Mouse (Mus musculus) C2C12 (cell line): ENCODE measurements around the gene Mpzl1. TPM values are rescaled to one million over a fixed set of nuclear protein-coding genes. Genes with fewer than 3 reads are reported as not detected.

Source experiments
- H3K27me3 ChIP-seq: one replicate; pipeline ENCODE4 v1.6.1; 2011; ENCODE audit not compliant: control insufficient read depth, insufficient read depth, insufficient read length
- H3K36me3 ChIP-seq: one replicate; pipeline ENCODE4 v1.6.1; 2011; ENCODE audit not compliant: control insufficient read depth, insufficient read depth
- H3K4me3 ChIP-seq: one replicate; pipeline ENCODE4 v1.5.1; 2011; ENCODE audit warnings: mild to moderate bottlenecking, control low read depth; ENCODE audit not compliant: poor library complexity, insufficient read depth, severe bottlenecking
- H3K79me2 ChIP-seq: one replicate; pipeline ENCODE4 v1.6.1; 2011; ENCODE audit not compliant: control insufficient read depth, insufficient read depth
- H3K79me3 ChIP-seq: one replicate; pipeline ENCODE4 v1.6.1; 2011; ENCODE audit warnings: low read depth, control low read depth
- H3ac ChIP-seq: one replicate; pipeline ENCODE3; 2011; ENCODE audit warnings: low read depth; ENCODE audit not compliant: control insufficient read depth, insufficient read length
- CEBPB ChIP-seq: IDR thresholded peaks from one replicate; pipeline ENCODE4 v1.6.1; 2011; ENCODE audit warnings: low read depth, mild to moderate bottlenecking, control low read depth, moderate library complexity
- CTCF ChIP-seq: IDR thresholded peaks from one replicate; pipeline ENCODE4 v1.5.1; 2011; ENCODE audit not compliant: control insufficient read depth, insufficient read depth, insufficient read length
- FOSL1 ChIP-seq: IDR thresholded peaks from one replicate; pipeline ENCODE4 v1.8.0; 2011; ENCODE audit warnings: mild to moderate bottlenecking, low read length; ENCODE audit not compliant: poor library complexity, insufficient read depth, severe bottlenecking
- MAX ChIP-seq: IDR thresholded peaks from one replicate; pipeline ENCODE4 v1.6.1; 2011; ENCODE audit warnings: mild to moderate bottlenecking, control low read depth
- MYOD1 ChIP-seq: IDR thresholded peaks from one replicate; pipeline ENCODE4 v1.6.1; 2011; ENCODE audit warnings: low read depth; ENCODE audit not compliant: control insufficient read depth, insufficient read length
- MYOG ChIP-seq: IDR thresholded peaks from one replicate; pipeline ENCODE4 v1.6.1; 2011; ENCODE audit not compliant: control insufficient read depth, insufficient read length; ENCODE audit errors: extremely low read depth
- USF1 ChIP-seq: IDR thresholded peaks from one replicate; pipeline ENCODE4 v1.6.1; 2011; ENCODE audit warnings: low read depth, mild to moderate bottlenecking, control low read depth, moderate library complexity
- polyA plus RNA-seq: library from polyadenylated mRNA; unstranded; fragments of >200 nt; fragmentation: generic; extraction: Trizol; gene quantifications from one replicate; pipeline ENCODE4 v1.2.1, GENCODE M21; 2012; ENCODE audit warnings: missing spikeins

Gene Mpzl1
- polyA plus RNA-seq, 1 experiment = 32.1 TPM

DNA sequence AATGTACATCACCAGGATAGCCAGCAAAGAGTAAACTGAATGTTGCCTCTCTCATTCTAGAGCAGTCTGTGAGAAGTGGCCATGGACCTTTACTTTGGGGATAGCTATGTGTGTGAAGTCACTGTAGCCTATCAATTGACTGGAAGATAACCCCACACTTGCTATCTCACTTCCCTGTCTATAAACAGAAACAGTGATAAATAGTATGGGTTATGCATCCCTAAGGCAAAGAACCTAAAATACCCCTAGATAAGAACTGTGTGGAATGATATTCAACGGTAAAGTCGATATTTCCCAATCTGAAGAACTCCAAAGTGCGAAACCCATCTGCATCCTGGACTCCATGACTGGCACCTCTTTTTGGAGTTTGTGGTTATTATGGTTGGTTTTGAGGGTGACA is 53.1 kb downstream of the Mpzl1 start:
- no peak overlapping the region for H3ac ChIP-seq
- no peaks in the 10 kb centered on the region for H3K27me3 ChIP-seq
- no peak for TF ChIP-seq CEBPB
- no peak for TF ChIP-seq MYOD1
- TF ChIP-seq CTCF = no peak
- no peak for TF ChIP-seq MYOG
- TF ChIP-seq MAX = no peak
- TF ChIP-seq FOSL1 = no peak
- TF ChIP-seq USF1 = no peak
- H3K79me3 ChIP-seq = no peaks in the 10 kb centered on the region
- no peaks in the 10 kb centered on the region for H3K36me3 ChIP-seq
- H3K79me2 ChIP-seq = no peaks in the 10 kb centered on the region
- H3K4me3 ChIP-seq = no peak overlapping the region

- H3K79me2 ChIP-seq = no peaks in the 10 kb centered on the region
- no peaks in the 10 kb centered on the region for H3K79me3 ChIP-seq
- no peak overlapping the region for H3K4me3 ChIP-seq
- TF ChIP-seq USF1 = no peak
- no peak for TF ChIP-seq CTCF
- TF ChIP-seq CEBPB = no peak
- no peak for TF ChIP-seq MYOD1
- TF ChIP-seq MAX = no peak
- no peak for TF ChIP-seq MYOG
- TF ChIP-seq FOSL1 = no peak
- H3ac ChIP-seq = no peak overlapping the region
- no peaks in the 10 kb centered on the region for H3K27me3 ChIP-seq
- no peaks in the 10 kb centered on the region for H3K36me3 ChIP-seq
Measured at GRCm38 (mm10) chr1:165579332-165579731, 55.0 kb downstream of the Mpzl1 start.

DNA sequence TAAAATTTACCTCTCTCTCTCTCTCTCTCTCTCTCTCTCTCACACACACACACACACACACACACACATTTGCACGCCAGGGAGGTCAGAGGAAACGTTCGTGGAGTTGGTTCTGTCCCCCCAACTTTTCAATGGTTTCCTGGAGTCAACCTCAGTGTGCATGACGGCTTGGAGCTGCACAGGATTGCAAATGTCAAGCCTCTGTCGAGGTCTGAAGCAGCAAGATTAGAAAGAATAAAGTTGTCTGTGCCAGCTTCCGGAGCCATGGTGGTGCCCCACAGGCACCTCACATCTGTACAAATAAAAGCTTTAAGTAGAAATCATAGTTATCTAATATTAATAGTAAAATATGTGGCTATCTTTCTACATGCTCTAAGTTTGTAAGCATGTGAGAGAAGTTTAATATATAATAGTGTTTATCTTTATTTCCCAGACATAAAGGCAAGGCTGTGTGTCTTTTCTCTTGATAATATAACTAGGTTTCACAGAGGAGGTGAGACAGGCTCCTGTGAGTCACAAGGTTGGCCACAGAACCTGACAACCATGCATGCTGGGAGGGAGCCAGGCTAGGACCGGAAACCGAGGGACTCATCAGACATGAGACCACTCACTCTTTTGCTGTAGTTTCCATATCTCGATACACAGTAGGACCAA is 57.8 kb downstream of the Mpzl1 start:
- Histone ChIP-seq H3K79me2 (no peaks in the 10 kb centered on the region), H3K36me3 (no peaks in the 10 kb centered on the region), H3K27me3 (no peaks in the 10 kb centered on the region), H3K4me3 (no peak overlapping the region), H3K79me3 (no peaks in the 10 kb centered on the region), H3ac (no peak overlapping the region)
- TF ChIP-seq FOSL1 = no peak
- TF ChIP-seq MAX = no peak

GRCm38 (mm10) chr1:165576005-165576404 is 58.3 kb downstream of the Mpzl1 start:
- no peaks in the 10 kb centered on the region for H3K79me3 ChIP-seq
- no peaks in the 10 kb centered on the region for H3K79me2 ChIP-seq
- H3K27me3 ChIP-seq = no peaks in the 10 kb centered on the region
- TF ChIP-seq MYOD1 (no peak), FOSL1 (no peak), CTCF (no peak), MYOG (no peak), USF1 (no peak), CEBPB (no peak), MAX (no peak)
- no peak overlapping the region for H3K4me3 ChIP-seq
- no peaks in the 10 kb centered on the region for H3K36me3 ChIP-seq
- no peak overlapping the region for H3ac ChIP-seq

DNA sequence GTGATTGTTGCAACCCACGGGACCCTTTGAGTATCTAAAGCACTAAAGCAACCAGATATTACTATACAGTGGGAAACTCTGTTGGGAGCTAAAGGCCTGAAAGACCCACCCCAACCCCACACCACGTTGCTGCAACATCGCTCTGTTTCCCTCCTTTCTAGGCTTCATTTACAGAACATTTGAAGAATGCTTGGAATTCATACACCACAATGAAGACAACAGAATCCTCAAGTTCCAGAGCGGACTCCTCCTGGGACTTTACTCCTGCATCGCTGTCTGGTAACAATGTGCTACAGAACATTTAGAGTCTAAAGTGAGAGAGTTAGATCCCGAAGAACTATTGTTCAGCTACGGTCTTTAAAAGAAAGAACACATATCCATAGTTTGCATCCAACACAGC is 66.9 kb downstream of the Mpzl1 start:
- Histone ChIP-seq H3K4me3 (no peak overlapping the region), H3K27me3 (no peaks in the 10 kb centered on the region), H3K79me3 (no peaks in the 10 kb centered on the region), H3ac (no peak overlapping the region), H3K79me2 (no peaks in the 10 kb centered on the region), H3K36me3 (no peaks in the 10 kb centered on the region)
- no peak for TF ChIP-seq MYOD1
- TF ChIP-seq CTCF = no peak
- no peak for TF ChIP-seq USF1
- no peak for TF ChIP-seq CEBPB
- no peak for TF ChIP-seq MAX
- TF ChIP-seq FOSL1 = no peak
- no peak for TF ChIP-seq MYOG

DNA sequence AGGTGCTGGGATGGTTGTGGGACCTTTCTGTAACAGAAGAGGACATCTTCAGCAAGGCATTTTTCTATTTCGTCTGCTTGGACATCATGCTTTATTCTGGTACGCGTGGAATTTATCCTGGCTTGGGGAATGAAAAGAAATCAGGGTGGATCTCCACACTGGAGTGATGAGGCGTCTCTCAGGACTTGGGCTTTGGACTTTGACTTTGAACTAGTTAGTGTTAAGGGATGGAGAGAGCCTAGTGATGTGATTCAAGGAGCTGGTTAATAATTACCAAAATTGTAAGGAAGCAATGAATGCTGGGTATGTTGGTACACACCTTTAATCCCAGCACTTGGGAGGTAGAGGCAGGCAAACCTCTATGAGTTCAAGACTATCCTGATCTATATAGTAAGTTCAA is 69.1 kb downstream of the Mpzl1 start:
- Histone ChIP-seq H3ac (no peak overlapping the region), H3K4me3 (no peak overlapping the region), H3K79me2 (no peaks in the 10 kb centered on the region), H3K79me3 (no peaks in the 10 kb centered on the region), H3K36me3 (no peaks in the 10 kb centered on the region), H3K27me3 (no peaks in the 10 kb centered on the region)
- TF ChIP-seq FOSL1 (no peak), MYOD1 (no peak), CEBPB (no peak), CTCF (no peak), MYOG (no peak), USF1 (no peak), MAX (no peak)
